Mouse (Mus musculus) heart, postnatal 10 days (tissue): ENCODE measurements around the gene Olfr730. TPM values are rescaled to one million over a fixed set of nuclear protein-coding genes. Genes with fewer than 3 reads are reported as not detected.

Experiments used
- DNase-seq, 2 experiments: peaks; one replicate each; pipeline ENCODE4 v3.0.0; 2021
- intact Hi-C: fragments of 180-260 bp; cut with DNase I; formaldehyde crosslinking; loops from one replicate; pipeline ENCODE4 v1.15.1; 2025
- total RNA-seq, 2 experiments: library from RNA; stranded (reverse); gene quantifications; 2 replicates each; pipeline ENCODE4 v1.2.3; 2021

Olfr730 gene
- total RNA-seq = not detected

GRCm38 (mm10) chr14:50188098-50188497 is at the start of gene Olfr730:
Gene Olfr730 (minus strand): TSS chr14:50188198.
- DNase-seq = no peak
- intact Hi-C loops = no loop called here

GRCm38 (mm10) chr14:50152810-50153209 is 35.2 kb downstream of the Olfr730 start, which contains the start of gene Olfr729:
Gene Olfr729 (minus strand): TSS chr14:50152910.
- intact Hi-C loops = loop anchor here (10.0 kb wide), 1 partner anchor 58 kb away; the partner anchor contains the start of gene Olfr726
- DNase-seq = no peak

GRCm38 (mm10) chr14:50142580-50142979 is 45.4 kb downstream of the Olfr730 start, which contains the start of gene Olfr728:
Gene Olfr728 (minus strand): TSS chr14:50142680.
- intact Hi-C loops = no loop called here
- DNase-seq = no peak

Other genes with a start within 250 kb of the Olfr730 start
- not detected for gene Olfr724, start 224.9 kb downstream of the Olfr730 start, total RNA-seq
- not detected for gene Olfr725, start 147.8 kb downstream of the Olfr730 start, total RNA-seq
- gene Olfr726, start 97.2 kb downstream of the Olfr730 start, total RNA-seq = not detected
- gene Olfr727, start 65.0 kb downstream of the Olfr730 start, total RNA-seq = not detected
- gene Olfr728, start 45.5 kb downstream of the Olfr730 start, total RNA-seq = not detected
- gene Olfr729, start 35.3 kb downstream of the Olfr730 start, total RNA-seq = not detected
- gene Olfr731, start 53.7 kb upstream of the Olfr730 start, total RNA-seq = not detected
- gene Olfr732, start 96.0 kb upstream of the Olfr730 start, total RNA-seq = not detected
- not detected for gene Olfr733, start 113.3 kb upstream of the Olfr730 start, total RNA-seq
- gene Olfr734, start 138.6 kb upstream of the Olfr730 start, total RNA-seq = not detected
- not detected for gene Olfr735, start 160.7 kb upstream of the Olfr730 start, total RNA-seq
- under 1 TPM in 1 of 2 experiments, not detected in 1; 0.12 TPM for gene Tlr11, start 169.7 kb upstream of the Olfr730 start, total RNA-seq
- gene Olfr736, start 193.0 kb upstream of the Olfr730 start, total RNA-seq = not detected
- gene Olfr738, start 219.4 kb upstream of the Olfr730 start, total RNA-seq = not detected
- not detected for gene Olfr739, start 230.4 kb upstream of the Olfr730 start, total RNA-seq